Mouse (Mus musculus): ENCODE results near the gene Tmem274. TPM values are rescaled to one million over a fixed set of nuclear protein-coding genes. Genes with fewer than 3 reads are reported as not detected.

Gene Tmem274
- polyA plus RNA-seq, 1 experiment, result not detected

DNA sequence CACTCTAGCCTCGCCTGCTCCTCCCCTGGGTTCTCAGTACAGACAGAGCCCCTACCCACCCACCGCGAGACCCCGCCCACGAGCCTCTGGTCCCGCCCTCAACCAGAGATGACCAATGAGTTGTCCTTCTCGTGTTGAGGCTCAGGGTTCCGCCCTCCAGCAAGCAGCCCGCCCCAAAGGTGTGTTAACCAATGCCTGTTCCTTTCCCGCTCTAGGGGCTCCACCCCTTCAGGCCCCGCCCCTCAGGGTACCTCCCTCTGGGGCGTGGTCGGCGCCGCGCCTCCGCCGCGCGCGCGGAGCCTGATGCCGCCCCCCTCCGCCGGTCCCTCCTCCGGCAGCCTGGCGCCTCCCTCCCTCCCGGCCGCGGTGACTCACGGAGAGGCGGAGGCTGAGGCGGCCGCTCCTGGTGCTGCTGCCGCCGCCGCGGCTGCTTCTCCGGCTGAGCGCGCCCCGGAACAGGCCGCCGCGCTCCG lies 40.7 kb downstream of the Tmem274 start, which contains the start of gene Ctnnbip1:
Ctnnbip1 (plus strand) TSS at position 369 of the 473 bp plus-strand sequence.
- H3K27ac ChIP-seq (ENCODE audit: insufficient read depth, low read length), result no peak within 1 kb of the TSS
- TF ChIP-seq POLR2A (IDR thresholded peaks at IDR 0.05; ENCODE audit: extremely low read depth, insufficient read depth, low read length) (peak; percentile 27; the same call in 1 of the 2 replicates), CTCF (IDR thresholded peaks at IDR 0.05; ENCODE audit: extremely low read depth, insufficient read depth, low read length) (no peak)
- H3K4me3 ChIP-seq (ENCODE audit: insufficient read depth, low read length), result peak within 1 kb of the TSS; percentile 98
- H3K4me1 ChIP-seq (ENCODE audit: control insufficient read depth, insufficient read depth, low read length), result peaks cover 7% of the 10 kb centered on the region

DNA sequence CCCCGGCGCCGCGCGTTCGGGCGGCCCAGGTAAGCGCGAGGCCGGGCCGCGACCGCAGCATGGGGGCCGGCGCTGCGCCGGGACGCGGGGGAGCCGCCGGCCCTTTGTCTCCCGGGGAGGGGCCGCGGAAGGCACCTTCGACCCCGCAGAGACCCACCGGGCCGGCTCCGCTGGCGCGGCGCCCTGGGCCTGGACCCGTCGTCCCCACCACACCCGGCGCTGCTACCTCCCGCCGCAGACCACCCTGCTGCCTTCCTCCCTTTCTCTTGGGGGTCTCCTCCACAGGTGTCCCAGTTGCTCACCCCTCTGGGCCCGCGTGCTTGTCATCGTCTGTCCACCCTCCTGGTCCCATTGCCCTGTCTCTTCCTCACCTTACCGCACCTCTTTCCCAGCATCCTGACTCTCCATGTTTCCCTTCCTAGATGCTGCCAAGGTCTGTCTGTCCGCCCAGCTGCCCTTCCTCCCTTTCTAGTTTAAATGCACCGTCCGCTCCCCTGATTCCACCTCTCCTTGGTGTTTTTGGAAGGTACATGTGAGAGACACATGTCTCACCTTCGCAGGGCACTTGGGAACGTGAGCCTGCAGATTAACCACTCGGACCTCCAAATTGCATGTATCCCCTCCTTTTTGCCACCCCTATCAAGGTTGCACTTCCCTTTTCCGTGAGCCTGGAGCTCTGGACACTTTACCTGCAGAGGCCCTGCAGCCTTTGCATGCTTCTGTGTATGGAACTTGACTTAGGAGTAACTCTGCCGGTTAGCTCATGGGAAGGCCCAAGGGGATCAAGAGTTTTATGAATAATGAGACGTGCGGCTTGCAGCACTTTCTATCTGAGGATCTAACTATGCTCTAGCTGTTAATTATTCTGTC lies 41.4 kb downstream of the Tmem274 start:
- Histone ChIP-seq H3K4me1 (ENCODE audit: control insufficient read depth, insufficient read depth, low read length) (peaks cover 9% of the 10 kb centered on the region), H3K27ac (ENCODE audit: insufficient read depth, low read length) (no peak overlapping the region), H3K4me3 (ENCODE audit: insufficient read depth, low read length) (peak overlapping the region; percentile 98)
- TF ChIP-seq POLR2A (IDR thresholded peaks at IDR 0.05; ENCODE audit: extremely low read depth, insufficient read depth, low read length) (no peak), CTCF (IDR thresholded peaks at IDR 0.05; ENCODE audit: extremely low read depth, insufficient read depth, low read length) (no peak)

DNA sequence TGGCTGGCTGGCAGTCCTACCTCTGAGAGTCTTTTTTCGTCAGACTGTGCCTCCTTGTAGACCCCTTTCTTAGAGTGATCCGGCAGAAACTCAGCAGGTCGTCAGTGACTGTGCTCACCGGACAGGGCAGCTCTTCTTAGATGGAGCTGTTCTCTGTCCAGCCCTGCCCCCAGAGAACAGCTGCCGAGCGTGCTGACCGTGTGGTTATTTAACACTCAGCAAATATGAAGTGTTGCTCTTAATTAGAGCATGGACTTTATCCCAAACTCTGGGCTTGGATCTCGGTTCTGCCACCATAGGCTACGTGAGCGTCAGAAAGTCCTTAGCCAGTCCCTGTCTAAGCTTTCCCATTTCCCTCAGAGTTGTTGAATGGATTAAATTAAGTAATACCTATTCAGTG lies 44.1 kb downstream of the Tmem274 start:
- H3K27ac ChIP-seq (ENCODE audit: insufficient read depth, low read length), result no peak overlapping the region
- H3K4me3 ChIP-seq (ENCODE audit: insufficient read depth, low read length), result no peak overlapping the region
- TF ChIP-seq POLR2A (IDR thresholded peaks at IDR 0.05; ENCODE audit: extremely low read depth, insufficient read depth, low read length) (no peak), CTCF (IDR thresholded peaks at IDR 0.05; ENCODE audit: extremely low read depth, insufficient read depth, low read length) (no peak)
- peaks cover 10% of the 10 kb centered on the region for H3K4me1 ChIP-seq (ENCODE audit: control insufficient read depth, insufficient read depth, low read length)

DNA sequence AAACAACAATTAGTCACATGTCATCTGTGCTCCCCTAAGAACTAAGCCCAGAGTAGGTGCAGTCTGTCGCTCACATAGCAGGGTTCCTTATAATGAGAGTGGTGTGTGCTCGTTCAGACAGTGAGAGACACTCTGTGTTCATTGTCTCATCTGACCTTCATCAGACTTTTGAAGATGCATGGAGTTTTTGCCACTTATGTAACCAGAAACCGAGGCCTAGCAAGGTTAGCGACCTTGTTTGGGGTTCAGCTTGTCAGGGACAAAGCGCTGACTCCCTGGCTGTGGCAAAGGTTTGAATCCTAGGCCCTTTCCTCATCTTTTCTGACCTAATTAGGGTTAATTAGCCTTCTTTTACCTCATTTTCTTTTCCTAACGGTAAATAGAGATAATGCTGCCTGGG lies 46.8 kb downstream of the Tmem274 start:
- Histone ChIP-seq H3K4me1 (ENCODE audit: control insufficient read depth, insufficient read depth, low read length) (peaks cover 7% of the 10 kb centered on the region), H3K27ac (ENCODE audit: insufficient read depth, low read length) (no peak overlapping the region), H3K4me3 (ENCODE audit: insufficient read depth, low read length) (no peak overlapping the region)
- TF ChIP-seq CTCF (IDR thresholded peaks at IDR 0.05; ENCODE audit: extremely low read depth, insufficient read depth, low read length), result no peak
- TF ChIP-seq POLR2A (IDR thresholded peaks at IDR 0.05; ENCODE audit: extremely low read depth, insufficient read depth, low read length), result no peak

DNA sequence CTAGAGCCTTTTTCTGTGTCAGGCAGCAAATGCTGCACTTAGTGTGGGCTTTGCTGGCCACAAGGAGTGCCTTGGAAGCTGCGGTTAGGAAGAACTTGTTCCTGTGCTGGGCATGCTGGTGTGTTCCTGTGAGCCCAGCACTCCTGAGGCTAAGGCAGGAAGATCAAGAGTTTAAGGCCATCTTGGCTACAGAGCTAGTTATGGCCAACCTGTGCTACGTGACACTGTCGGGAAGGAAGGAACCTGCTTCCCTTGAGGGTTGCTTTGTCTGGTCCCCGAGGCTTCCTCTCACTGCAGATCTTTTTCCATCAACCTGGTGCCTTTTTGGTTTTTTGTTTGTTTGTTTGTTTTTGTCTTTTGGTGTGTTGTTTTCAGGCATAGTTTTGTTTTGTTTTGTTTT lies 48.0 kb downstream of the Tmem274 start:
- H3K4me3 ChIP-seq (ENCODE audit: insufficient read depth, low read length), result no peak overlapping the region
- no peak for TF ChIP-seq CTCF (IDR thresholded peaks at IDR 0.05; ENCODE audit: extremely low read depth, insufficient read depth, low read length)
- TF ChIP-seq POLR2A (IDR thresholded peaks at IDR 0.05; ENCODE audit: extremely low read depth, insufficient read depth, low read length), result no peak
- H3K27ac ChIP-seq (ENCODE audit: insufficient read depth, low read length), result no peak overlapping the region
- peaks cover 3% of the 10 kb centered on the region; the same call in 1 of the 2 replicates for H3K4me1 ChIP-seq (ENCODE audit: control insufficient read depth, insufficient read depth, low read length)

DNA sequence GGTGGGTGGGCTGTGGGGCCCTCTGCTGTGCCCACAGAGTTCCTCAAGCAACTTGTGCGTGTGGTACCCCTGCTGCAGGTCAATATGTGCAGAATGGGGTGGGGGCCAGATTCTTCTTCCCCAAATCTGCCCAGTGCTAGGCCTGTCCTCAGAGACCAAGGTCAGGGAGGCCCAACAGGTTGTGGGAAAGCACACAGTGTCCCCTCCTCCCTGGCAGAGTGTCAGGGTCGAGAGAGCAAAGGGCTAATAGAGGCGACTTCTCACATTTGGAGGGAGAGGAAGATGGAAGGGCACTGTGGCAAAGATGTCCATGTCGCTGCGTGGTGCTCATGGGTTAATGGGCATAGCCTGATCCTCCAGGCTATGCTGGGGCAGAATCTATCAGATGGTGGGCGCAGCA lies 48.6 kb downstream of the Tmem274 start:
- Histone ChIP-seq H3K4me1 (ENCODE audit: control insufficient read depth, insufficient read depth, low read length) (peaks cover 3% of the 10 kb centered on the region; the same call in 1 of the 2 replicates), H3K4me3 (ENCODE audit: insufficient read depth, low read length) (no peak overlapping the region), H3K27ac (ENCODE audit: insufficient read depth, low read length) (no peak overlapping the region)
- TF ChIP-seq POLR2A (IDR thresholded peaks at IDR 0.05; ENCODE audit: extremely low read depth, insufficient read depth, low read length) (no peak), CTCF (IDR thresholded peaks at IDR 0.05; ENCODE audit: extremely low read depth, insufficient read depth, low read length) (no peak)

DNA sequence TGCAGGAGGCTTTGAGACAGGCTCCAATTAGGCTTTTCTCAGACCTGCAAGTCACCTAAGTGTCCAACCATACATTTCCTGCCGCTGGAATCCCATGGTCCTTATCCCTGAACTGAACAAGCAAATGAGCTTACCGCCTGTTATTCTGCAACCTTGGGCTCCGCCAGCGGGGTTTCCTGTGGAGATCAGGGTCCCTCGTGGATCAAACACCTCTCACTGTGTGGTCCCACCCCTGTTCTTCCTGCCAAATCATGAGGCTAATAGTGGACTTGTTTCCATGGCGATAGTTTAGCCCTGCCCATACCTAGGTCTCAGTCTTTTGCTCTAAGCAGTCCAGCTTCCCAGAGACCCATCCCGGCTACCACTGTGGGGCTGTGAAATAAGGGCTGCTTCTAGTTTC lies 49.2 kb downstream of the Tmem274 start:
- no peak for TF ChIP-seq POLR2A (IDR thresholded peaks at IDR 0.05; ENCODE audit: extremely low read depth, insufficient read depth, low read length)
- no peak for TF ChIP-seq CTCF (IDR thresholded peaks at IDR 0.05; ENCODE audit: extremely low read depth, insufficient read depth, low read length)
- Histone ChIP-seq H3K4me1 (ENCODE audit: control insufficient read depth, insufficient read depth, low read length) (peaks cover 3% of the 10 kb centered on the region; the same call in 1 of the 2 replicates), H3K4me3 (ENCODE audit: insufficient read depth, low read length) (no peak overlapping the region), H3K27ac (ENCODE audit: insufficient read depth, low read length) (no peak overlapping the region)

DNA sequence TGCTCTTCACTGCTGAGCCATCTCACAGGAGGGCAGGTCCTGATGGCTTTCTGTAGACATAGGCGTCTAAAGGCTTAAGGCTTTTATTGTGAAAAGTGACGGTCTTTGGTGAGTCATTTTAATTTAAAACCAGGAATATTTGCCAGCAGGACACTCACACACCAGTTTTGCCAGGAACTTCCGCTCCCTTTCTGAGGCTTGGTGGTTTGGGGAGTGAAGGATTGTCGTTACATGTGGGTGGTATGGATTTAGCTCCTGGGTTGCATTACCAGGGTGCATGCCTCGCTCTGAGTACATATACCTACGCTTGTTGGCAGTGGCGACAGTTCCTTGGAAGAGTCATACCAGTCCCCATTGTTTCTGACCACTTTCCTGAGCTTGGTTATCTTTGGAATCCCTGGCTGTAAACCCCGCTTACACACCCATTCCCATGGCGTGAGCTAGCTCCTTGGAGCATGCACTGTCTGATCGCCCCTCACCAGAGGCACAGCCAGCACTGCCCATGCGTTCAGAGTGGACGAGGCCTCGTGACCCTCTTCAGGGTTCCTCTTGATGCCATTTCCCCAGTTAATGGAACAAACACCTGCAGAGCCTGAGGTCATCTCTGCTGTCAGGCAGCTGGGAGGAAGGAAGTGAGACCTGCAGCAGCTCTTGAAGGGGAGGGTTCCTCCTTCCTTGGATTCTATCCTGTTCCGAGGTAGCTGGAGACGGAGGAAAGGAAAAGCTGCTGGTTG lies 50.6 kb downstream of the Tmem274 start:
- Histone ChIP-seq H3K4me1 (ENCODE audit: control insufficient read depth, insufficient read depth, low read length) (peaks cover 3% of the 10 kb centered on the region; the same call in 1 of the 2 replicates), H3K4me3 (ENCODE audit: insufficient read depth, low read length) (no peak overlapping the region), H3K27ac (ENCODE audit: insufficient read depth, low read length) (no peak overlapping the region)
- TF ChIP-seq POLR2A (IDR thresholded peaks at IDR 0.05; ENCODE audit: extremely low read depth, insufficient read depth, low read length), result no peak
- no peak for TF ChIP-seq CTCF (IDR thresholded peaks at IDR 0.05; ENCODE audit: extremely low read depth, insufficient read depth, low read length)

DNA sequence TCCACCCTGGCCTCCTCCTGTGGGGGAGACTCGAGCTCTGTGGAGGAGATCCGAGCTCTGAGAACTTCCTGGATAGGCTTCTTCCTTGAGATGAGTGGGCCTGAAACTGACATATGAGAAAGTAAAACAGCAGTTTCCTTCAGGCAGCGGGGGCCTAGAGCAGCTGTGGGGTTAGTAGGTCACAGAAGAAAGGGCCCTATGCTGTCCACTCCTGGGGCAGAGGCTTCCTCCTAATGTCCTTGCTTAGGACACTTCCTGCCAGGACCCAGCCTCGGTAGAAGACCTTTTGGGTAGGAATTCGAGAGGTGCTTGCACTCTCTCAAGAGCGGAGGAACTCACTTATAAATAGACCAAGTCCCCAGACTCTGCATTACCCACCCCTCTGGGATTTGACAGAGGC lies 52.5 kb downstream of the Tmem274 start:
- Histone ChIP-seq H3K4me1 (ENCODE audit: control insufficient read depth, insufficient read depth, low read length) (no peaks in the 10 kb centered on the region), H3K4me3 (ENCODE audit: insufficient read depth, low read length) (no peak overlapping the region), H3K27ac (ENCODE audit: insufficient read depth, low read length) (no peak overlapping the region)
- no peak for TF ChIP-seq CTCF (IDR thresholded peaks at IDR 0.05; ENCODE audit: extremely low read depth, insufficient read depth, low read length)
- TF ChIP-seq POLR2A (IDR thresholded peaks at IDR 0.05; ENCODE audit: extremely low read depth, insufficient read depth, low read length), result no peak

Other genes with a start within 250 kb of the Tmem274 start
- gene Kif1b, start 169.7 kb upstream of the Tmem274 start, polyA plus RNA-seq (2012; rRNA removed), result 229 and 234 TPM in 2 replicates
- 99.9 and 105 TPM in 2 replicates for gene Ube4b, start 50.6 kb upstream of the Tmem274 start, polyA plus RNA-seq (2012; rRNA removed)
- gene Rbp7, start 22.4 kb upstream of the Tmem274 start, polyA plus RNA-seq (2012; rRNA removed), result 0.84 TPM in 1 of 2 replicates, not detected in the other
- 8.5 and 9.0 TPM in 2 replicates for gene Nmnat1, start 7.8 kb downstream of the Tmem274 start, polyA plus RNA-seq (2012; rRNA removed)
- gene Lzic, start 7.9 kb downstream of the Tmem274 start, polyA plus RNA-seq (2012; rRNA removed), result 9.0 and 9.2 TPM in 2 replicates
- gene Ctnnbip1, start 40.9 kb downstream of the Tmem274 start, polyA plus RNA-seq (2012; rRNA removed), result 35.8 and 38.0 TPM in 2 replicates
- 406 and 407 TPM in 2 replicates for gene Clstn1, start 109.1 kb downstream of the Tmem274 start, polyA plus RNA-seq (2012; rRNA removed)
- 13.2 and 15.7 TPM in 2 replicates for gene Pik3cd, start 225.2 kb downstream of the Tmem274 start, polyA plus RNA-seq (2012; rRNA removed)

All from cortical plate, adult 2 months (tissue).